Mouse (Mus musculus): ENCODE measurements around the gene Atl1. TPM values are rescaled to one million over a fixed set of nuclear protein-coding genes. Genes with fewer than 3 reads are reported as not detected.

Atl1 gene
- polyA plus RNA-seq, 1 experiment: 10.2 TPM

GRCm38 (mm10) chr12:69898119-69898518 lies 5.7 kb downstream of the Atl1 start:
- Histone ChIP-seq H3K9me3 (replicated peaks; ENCODE audit: control insufficient read depth, insufficient read depth, low read length, poor library complexity, severe bottlenecking) (no peaks in the 10 kb centered on the region), H3K27ac (ENCODE audit: insufficient read depth, low read length) (no peak overlapping the region), H3K4me1 (ENCODE audit: control insufficient read depth, insufficient read depth, low read length) (no peaks in the 10 kb centered on the region), H3K9ac (ENCODE audit: low read depth, poor library complexity, severe bottlenecking) (no peak overlapping the region), H3K27me3 (ENCODE audit: control insufficient read depth, insufficient read depth, low read length, poor library complexity, severe bottlenecking) (no peaks in the 10 kb centered on the region), H3K36me3 (ENCODE audit: control insufficient read depth, insufficient read depth, low read length, poor library complexity, severe bottlenecking) (no peaks in the 10 kb centered on the region), H3K4me3 (ENCODE audit: low read depth, low read length) (no peak overlapping the region)
- TF ChIP-seq EP300 (IDR thresholded peaks at IDR 0.05; ENCODE audit: insufficient read depth, low read depth, low read length): no peak
- TF ChIP-seq CTCF (IDR thresholded peaks at IDR 0.05; ENCODE audit: low read depth, low read length): no peak
- no peak for TF ChIP-seq POLR2A (IDR thresholded peaks at IDR 0.05; ENCODE audit: insufficient read depth, low read length)

GRCm38 (mm10) chr12:69904991-69905390 lies 12.6 kb downstream of the Atl1 start:
- Histone ChIP-seq H3K9me3 (replicated peaks; ENCODE audit: control insufficient read depth, insufficient read depth, low read length, poor library complexity, severe bottlenecking) (no peaks in the 10 kb centered on the region), H3K27ac (ENCODE audit: insufficient read depth, low read length) (no peak overlapping the region), H3K27me3 (ENCODE audit: control insufficient read depth, insufficient read depth, low read length, poor library complexity, severe bottlenecking) (no peaks in the 10 kb centered on the region; the same call in 1 of the 2 replicates), H3K4me3 (ENCODE audit: low read depth, low read length) (no peak overlapping the region), H3K4me1 (ENCODE audit: control insufficient read depth, insufficient read depth, low read length) (no peaks in the 10 kb centered on the region), H3K36me3 (ENCODE audit: control insufficient read depth, insufficient read depth, low read length, poor library complexity, severe bottlenecking) (no peaks in the 10 kb centered on the region), H3K9ac (ENCODE audit: low read depth, poor library complexity, severe bottlenecking) (no peak overlapping the region)
- no peak for TF ChIP-seq POLR2A (IDR thresholded peaks at IDR 0.05; ENCODE audit: insufficient read depth, low read length)
- no peak for TF ChIP-seq EP300 (IDR thresholded peaks at IDR 0.05; ENCODE audit: insufficient read depth, low read depth, low read length)
- no peak for TF ChIP-seq CTCF (IDR thresholded peaks at IDR 0.05; ENCODE audit: low read depth, low read length)

- Histone ChIP-seq H3K9ac (ENCODE audit: low read depth, poor library complexity, severe bottlenecking) (no peak overlapping the region), H3K36me3 (ENCODE audit: control insufficient read depth, insufficient read depth, low read length, poor library complexity, severe bottlenecking) (no peaks in the 10 kb centered on the region), H3K4me3 (ENCODE audit: low read depth, low read length) (peak overlapping the region; percentile 36), H3K27me3 (ENCODE audit: control insufficient read depth, insufficient read depth, low read length, poor library complexity, severe bottlenecking) (no peaks in the 10 kb centered on the region; the same call in 1 of the 2 replicates), H3K27ac (ENCODE audit: insufficient read depth, low read length) (no peak overlapping the region), H3K4me1 (ENCODE audit: control insufficient read depth, insufficient read depth, low read length) (no peaks in the 10 kb centered on the region), H3K9me3 (replicated peaks; ENCODE audit: control insufficient read depth, insufficient read depth, low read length, poor library complexity, severe bottlenecking) (no peaks in the 10 kb centered on the region)
- TF ChIP-seq CTCF (IDR thresholded peaks at IDR 0.05; ENCODE audit: low read depth, low read length): no peak
- TF ChIP-seq POLR2A (IDR thresholded peaks at IDR 0.05; ENCODE audit: insufficient read depth, low read length): no peak
- TF ChIP-seq EP300 (IDR thresholded peaks at IDR 0.05; ENCODE audit: insufficient read depth, low read depth, low read length): no peak
Measured at GRCm38 (mm10) chr12:69907667-69908510, 15.5 kb downstream of the Atl1 start.

- Histone ChIP-seq H3K36me3 (ENCODE audit: control insufficient read depth, insufficient read depth, low read length, poor library complexity, severe bottlenecking) (no peaks in the 10 kb centered on the region), H3K9me3 (replicated peaks; ENCODE audit: control insufficient read depth, insufficient read depth, low read length, poor library complexity, severe bottlenecking) (no peaks in the 10 kb centered on the region), H3K27ac (ENCODE audit: insufficient read depth, low read length) (no peak overlapping the region), H3K27me3 (ENCODE audit: control insufficient read depth, insufficient read depth, low read length, poor library complexity, severe bottlenecking) (no peaks in the 10 kb centered on the region; the same call in 1 of the 2 replicates), H3K4me3 (ENCODE audit: low read depth, low read length) (peak overlapping the region; percentile 22; the same call in 1 of the 2 replicates), H3K4me1 (ENCODE audit: control insufficient read depth, insufficient read depth, low read length) (no peaks in the 10 kb centered on the region), H3K9ac (ENCODE audit: low read depth, poor library complexity, severe bottlenecking) (no peak overlapping the region)
- TF ChIP-seq CTCF (IDR thresholded peaks at IDR 0.05; ENCODE audit: low read depth, low read length): no peak
- TF ChIP-seq EP300 (IDR thresholded peaks at IDR 0.05; ENCODE audit: insufficient read depth, low read depth, low read length): no peak
- no peak for TF ChIP-seq POLR2A (IDR thresholded peaks at IDR 0.05; ENCODE audit: insufficient read depth, low read length)
Measured at GRCm38 (mm10) chr12:69908511-69908900, 16.1 kb downstream of the Atl1 start.

GRCm38 (mm10) chr12:69911906-69912305 lies 19.5 kb downstream of the Atl1 start:
- H3K4me3 ChIP-seq (ENCODE audit: low read depth, low read length): no peak overlapping the region
- no peak overlapping the region for H3K9ac ChIP-seq (ENCODE audit: low read depth, poor library complexity, severe bottlenecking)
- no peaks in the 10 kb centered on the region for H3K9me3 ChIP-seq (replicated peaks; ENCODE audit: control insufficient read depth, insufficient read depth, low read length, poor library complexity, severe bottlenecking)
- H3K36me3 ChIP-seq (ENCODE audit: control insufficient read depth, insufficient read depth, low read length, poor library complexity, severe bottlenecking): no peaks in the 10 kb centered on the region
- TF ChIP-seq EP300 (IDR thresholded peaks at IDR 0.05; ENCODE audit: insufficient read depth, low read depth, low read length) (no peak), POLR2A (IDR thresholded peaks at IDR 0.05; ENCODE audit: insufficient read depth, low read length) (no peak), CTCF (IDR thresholded peaks at IDR 0.05; ENCODE audit: low read depth, low read length) (no peak)
- H3K4me1 ChIP-seq (ENCODE audit: control insufficient read depth, insufficient read depth, low read length): no peaks in the 10 kb centered on the region
- no peaks in the 10 kb centered on the region for H3K27me3 ChIP-seq (ENCODE audit: control insufficient read depth, insufficient read depth, low read length, poor library complexity, severe bottlenecking)
- H3K27ac ChIP-seq (ENCODE audit: insufficient read depth, low read length): no peak overlapping the region

GRCm38 (mm10) chr12:69912737-69913136 lies 20.3 kb downstream of the Atl1 start:
- Histone ChIP-seq H3K27ac (ENCODE audit: insufficient read depth, low read length) (no peak overlapping the region), H3K9me3 (replicated peaks; ENCODE audit: control insufficient read depth, insufficient read depth, low read length, poor library complexity, severe bottlenecking) (no peaks in the 10 kb centered on the region), H3K27me3 (ENCODE audit: control insufficient read depth, insufficient read depth, low read length, poor library complexity, severe bottlenecking) (no peaks in the 10 kb centered on the region), H3K4me3 (ENCODE audit: low read depth, low read length) (no peak overlapping the region), H3K4me1 (ENCODE audit: control insufficient read depth, insufficient read depth, low read length) (no peaks in the 10 kb centered on the region), H3K9ac (ENCODE audit: low read depth, poor library complexity, severe bottlenecking) (no peak overlapping the region), H3K36me3 (ENCODE audit: control insufficient read depth, insufficient read depth, low read length, poor library complexity, severe bottlenecking) (no peaks in the 10 kb centered on the region)
- TF ChIP-seq EP300 (IDR thresholded peaks at IDR 0.05; ENCODE audit: insufficient read depth, low read depth, low read length) (no peak), POLR2A (IDR thresholded peaks at IDR 0.05; ENCODE audit: insufficient read depth, low read length) (no peak), CTCF (IDR thresholded peaks at IDR 0.05; ENCODE audit: low read depth, low read length) (no peak)

Measured in ES-Bruce4 (cell line).